Mouse (Mus musculus) G1E (cell line): ENCODE results near the gene Evi5.
A peak's percentile ranks its signal among the peaks of the same experiment; 100 is the strongest.

Experiments
- CTCF ChIP-seq: IDR thresholded peaks from 2 replicates; pipeline ENCODE4 v1.5.1; 2012; ENCODE audit warnings: low read depth, low read length, inconsistent platforms, mixed read lengths
- GATA1 ChIP-seq: IDR thresholded peaks from 2 replicates; pipeline ENCODE4 v1.6.1; 2012; ENCODE audit warnings: borderline replicate concordance, low read length, inconsistent platforms, mixed read lengths
- GATA2 ChIP-seq: IDR thresholded peaks from 2 replicates; pipeline ENCODE4 v1.6.1; 2012; ENCODE audit warnings: low read depth, low read length, inconsistent platforms, borderline replicate concordance
- POLR2AphosphoS5 ChIP-seq: IDR thresholded peaks from 2 replicates; pipeline ENCODE4 v1.6.1; 2012; ENCODE audit warnings: low read depth, low read length, inconsistent platforms; ENCODE audit not compliant: insufficient replicate concordance
- TAL1 ChIP-seq: conservative IDR thresholded peaks from 2 replicates; pipeline ENCODE4 v1.6.1; 2012; ENCODE audit warnings: low read depth, low read length, inconsistent platforms, mixed read lengths

GRCm38 (mm10) chr5:107900206-107901013 is 25.5 kb upstream of the Evi5 start, which contains the start of gene Rpl5:
- peak; percentile 92 for TF ChIP-seq CTCF
- no peak for TF ChIP-seq POLR2AphosphoS5
- TF ChIP-seq GATA1 = no peak
- TF ChIP-seq TAL1 = no peak
- no peak for TF ChIP-seq GATA2
